Mouse (Mus musculus) ZHBTc4 (cell line): ENCODE data around the gene BC049352.

Source experiments
- DNase-seq: peaks from one replicate; pipeline ENCODE4 v3.0.0-alpha.2; 2011; ENCODE audit warnings: low read depth, low spot score

Gene BC049352

DNA sequence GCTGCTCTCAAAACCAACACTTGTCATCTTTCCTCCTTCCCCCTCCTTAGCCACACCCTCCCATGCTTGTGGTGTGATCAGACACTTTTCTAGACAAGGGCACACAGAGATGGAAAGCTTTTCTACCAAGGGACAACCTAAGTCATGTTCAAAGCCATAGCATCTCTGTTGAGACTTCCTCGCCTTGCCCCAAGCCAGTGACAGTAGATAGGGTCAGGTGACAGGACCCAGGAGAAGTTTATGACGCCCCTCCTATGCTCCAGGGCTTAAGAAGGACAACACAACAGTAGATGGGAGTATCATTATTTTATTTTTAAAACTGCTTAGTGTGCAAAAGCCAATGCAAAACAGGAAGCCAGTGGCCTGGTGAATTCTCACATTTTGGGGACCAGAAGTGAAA lies 65.7 kb downstream of the BC049352 start:
- no peak for DNase-seq

GRCm38 (mm10) chr9:45250306-45250705 lies 68.5 kb downstream of the BC049352 start:
- no peak for DNase-seq

- no peak for DNase-seq
Observed at GRCm38 (mm10) chr9:45251281-45251680, 69.5 kb downstream of the BC049352 start.

DNA sequence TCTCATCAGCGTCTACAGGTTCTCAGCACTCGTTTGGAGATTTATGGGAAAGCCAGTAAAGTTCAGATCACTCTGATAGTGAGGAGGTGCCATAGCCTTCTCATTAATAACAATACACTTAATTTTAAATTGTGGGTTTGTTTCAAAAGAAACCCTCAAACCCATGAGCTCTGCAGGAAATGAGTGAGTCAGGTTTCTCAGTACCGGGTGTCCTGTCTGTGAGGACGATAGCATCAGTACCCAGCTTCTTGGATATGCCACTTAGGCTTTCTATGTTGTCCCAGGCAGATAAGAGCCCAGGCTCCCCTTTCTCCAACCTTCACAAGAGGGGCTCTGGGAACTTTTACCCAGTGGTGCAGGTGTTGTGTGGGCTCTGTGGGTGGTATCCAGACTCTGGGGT lies 70.2 kb downstream of the BC049352 start:
- DNase-seq = no peak

DNA sequence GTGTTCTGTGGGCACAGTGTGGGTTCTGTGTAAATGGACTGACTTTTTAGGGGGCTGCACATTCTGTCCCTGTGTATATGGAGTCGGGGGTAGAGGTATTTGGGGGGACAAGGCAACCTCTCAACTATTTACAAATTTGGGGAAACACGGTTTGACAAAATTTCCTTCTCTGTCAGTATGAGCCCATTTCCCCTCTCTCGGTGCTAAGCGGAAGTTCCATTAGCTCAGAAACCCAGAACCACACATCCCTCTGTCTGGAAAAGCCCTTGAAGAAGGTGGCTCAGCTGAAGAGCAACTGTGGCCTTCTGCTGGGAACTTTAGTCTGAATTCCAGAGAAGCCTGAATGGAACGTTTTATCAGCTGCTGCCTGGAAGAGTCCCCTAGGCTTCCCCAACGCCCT lies 70.6 kb downstream of the BC049352 start:
- no peak for DNase-seq

GRCm38 (mm10) chr9:45254021-45254420 lies 72.2 kb downstream of the BC049352 start:
- DNase-seq = no peak

- no peak for DNase-seq
Observed at GRCm38 (mm10) chr9:45254605-45255004, 72.8 kb downstream of the BC049352 start.

GRCm38 (mm10) chr9:45255431-45255830 lies 73.6 kb downstream of the BC049352 start:
- no peak for DNase-seq

DNA sequence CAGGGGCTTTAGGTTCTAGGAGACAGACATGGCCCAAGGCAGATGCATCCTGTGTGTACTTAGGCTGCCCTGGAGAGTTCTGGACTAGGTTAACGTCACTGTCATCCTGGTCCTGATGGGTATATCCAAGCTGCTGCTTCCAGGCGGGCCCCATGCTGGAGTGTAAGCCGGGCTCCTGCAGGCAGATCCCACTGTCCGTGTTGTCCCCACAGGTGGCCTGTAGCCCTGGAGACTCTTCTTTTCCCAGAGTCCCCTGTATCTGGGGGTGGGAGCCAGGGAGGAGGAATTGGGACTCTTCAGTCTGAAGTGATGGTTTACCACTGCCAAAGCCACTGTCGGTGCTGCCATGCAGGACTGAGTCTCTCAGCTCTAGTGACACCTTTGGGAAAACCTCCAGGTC lies 74.2 kb downstream of the BC049352 start:
- DNase-seq = no peak

DNA sequence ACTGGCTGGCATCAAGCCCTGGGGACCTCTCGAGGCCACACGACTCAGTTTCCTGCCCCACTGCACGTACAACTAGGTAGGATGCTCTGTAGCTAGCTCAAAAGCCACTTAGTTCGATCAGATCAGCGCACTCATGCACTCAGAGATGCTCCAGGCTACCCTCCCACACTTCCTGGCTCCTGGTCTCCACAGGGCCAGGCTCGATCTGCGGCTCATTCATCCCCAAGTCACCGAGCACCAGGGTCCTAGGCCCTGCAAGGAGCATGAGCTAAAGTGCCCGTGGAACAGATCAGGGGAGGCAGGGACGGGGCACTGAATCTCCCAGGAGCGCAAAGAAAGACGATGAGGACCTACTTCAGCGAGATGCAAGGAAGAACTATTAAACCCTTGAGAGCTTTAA lies 77.3 kb downstream of the BC049352 start:
- no peak for DNase-seq

- DNase-seq = no peak
Observed at GRCm38 (mm10) chr9:45261466-45261865, 79.7 kb downstream of the BC049352 start.

DNA sequence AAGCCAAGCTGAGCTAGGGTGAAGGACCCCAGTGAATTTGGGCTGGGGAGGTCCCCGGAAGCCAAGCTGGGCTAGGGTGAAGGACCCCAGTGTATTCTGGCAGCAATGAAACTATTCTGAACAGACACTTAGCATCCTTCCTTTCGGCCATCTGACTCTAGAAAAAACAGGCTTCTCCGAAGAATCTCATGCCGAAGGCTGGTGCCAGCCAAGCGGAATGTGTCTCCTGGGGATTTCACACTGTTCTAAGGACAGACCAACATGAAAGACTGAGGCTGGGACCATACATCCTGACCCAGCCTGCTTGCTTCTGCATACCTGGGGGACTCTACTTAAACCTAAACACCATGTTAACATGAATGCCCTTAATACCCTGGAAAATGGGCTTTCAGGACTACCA lies 80.1 kb downstream of the BC049352 start:
- no peak for DNase-seq

GRCm38 (mm10) chr9:45267099-45267498 lies 85.3 kb downstream of the BC049352 start:
- DNase-seq = no peak

GRCm38 (mm10) chr9:45268079-45268478 lies 86.3 kb downstream of the BC049352 start:
- DNase-seq = no peak

- DNase-seq = peak; percentile 80
Observed at GRCm38 (mm10) chr9:45268597-45269325, 87.0 kb downstream of the BC049352 start, which contains the start of gene Il10ra. Gene Il10ra, minus strand, starts transcription at chr9:45269149.

DNA sequence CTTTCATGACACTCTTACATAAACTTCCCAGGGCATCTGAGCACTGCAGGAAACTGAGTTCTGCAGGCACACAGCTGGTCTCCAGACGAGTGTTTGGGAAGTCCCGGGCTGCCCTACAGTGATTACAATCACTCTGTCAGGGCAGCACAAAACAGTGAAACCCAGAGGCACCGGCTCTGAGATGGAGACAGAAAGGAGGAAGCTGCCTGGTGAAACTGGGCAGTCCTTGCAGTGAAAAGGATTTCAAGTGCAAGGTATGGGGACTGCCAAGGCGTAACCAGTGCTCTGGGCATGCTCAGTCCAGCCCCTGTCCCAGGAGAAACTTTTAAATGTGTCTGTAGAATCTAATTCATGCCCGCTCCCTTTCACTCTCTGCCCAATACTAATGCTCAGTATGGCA lies 90.4 kb downstream of the BC049352 start:
- no peak for DNase-seq

DNA sequence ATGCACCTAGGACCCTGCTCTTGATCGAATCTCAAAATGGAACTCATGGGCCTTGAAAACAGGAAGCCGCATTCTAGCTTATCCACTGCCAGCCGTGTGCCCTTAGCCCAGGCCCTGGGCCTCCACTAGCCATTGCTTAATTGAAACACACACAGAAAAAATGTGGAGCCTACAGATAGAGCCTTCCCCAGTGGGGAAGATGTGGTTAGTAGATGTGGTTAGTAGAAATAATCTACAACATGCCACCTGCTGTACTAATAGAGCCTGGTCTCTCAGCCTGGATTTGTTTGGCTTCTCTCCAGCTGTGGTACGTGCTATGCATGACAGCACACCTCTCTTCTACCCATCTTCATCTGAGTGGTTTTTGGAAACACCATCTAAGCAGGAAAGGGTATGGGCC lies 92.4 kb downstream of the BC049352 start:
- no peak for DNase-seq

GRCm38 (mm10) chr9:45274635-45275034 lies 92.8 kb downstream of the BC049352 start:
- no peak for DNase-seq

- DNase-seq = no peak
Observed at GRCm38 (mm10) chr9:45280059-45280458, 98.3 kb downstream of the BC049352 start.

- DNase-seq = no peak
Observed at GRCm38 (mm10) chr9:45280891-45281290, 99.1 kb downstream of the BC049352 start.

GRCm38 (mm10) chr9:45282466-45282865 lies 100.7 kb downstream of the BC049352 start:
- no peak for DNase-seq

DNA sequence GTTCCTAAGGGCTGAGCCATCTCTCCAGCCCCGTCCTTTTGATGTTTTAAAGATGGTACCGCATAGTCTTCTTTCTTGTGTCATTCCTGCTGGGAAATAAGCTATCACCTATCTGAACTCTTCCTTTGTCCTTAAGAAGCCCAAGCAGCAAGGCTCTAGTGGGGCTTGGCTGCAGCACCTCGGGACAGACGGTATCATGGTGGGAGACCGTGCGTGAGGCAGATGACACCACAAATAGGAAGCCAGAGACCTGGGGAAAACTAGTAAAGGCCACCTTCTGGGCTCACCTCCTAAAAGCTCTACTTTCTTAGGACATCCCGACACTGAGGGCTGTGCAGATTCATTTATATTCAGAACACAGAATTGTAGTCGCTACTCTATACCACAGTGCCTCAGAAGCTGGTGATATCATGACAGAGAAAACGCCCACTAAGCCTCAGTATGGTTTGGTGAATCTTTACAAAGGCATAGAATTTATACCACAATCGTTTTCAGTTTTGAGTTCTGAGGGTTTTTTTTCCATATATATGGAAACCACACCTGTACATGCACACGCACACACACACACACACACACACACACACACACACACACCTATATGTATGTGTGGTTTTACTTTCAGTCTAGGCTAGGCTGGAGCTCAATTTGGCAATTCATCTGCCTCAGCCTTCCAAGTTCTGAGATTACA lies 109.8 kb downstream of the BC049352 start:
- DNase-seq = no peak
